Mouse (Mus musculus) hindbrain, embryonic 14.5 days (tissue): ENCODE measurements at regions not wholly inside any gene's neighbourhood (a gene's known extent, or its start where the extent isn't known, plus 50 kb on each side); places are given as distances from the start of the nearest gene placed in this dataset.

Experiments used
- ATAC-seq: fragments of 200-750 bp; cut with Nextera tagmentation; 2 replicates; pipeline ENCODE4 v1.8.0; 2017; ENCODE audit warnings: moderate number of reproducible peaks, mild to moderate bottlenecking, moderate TSS enrichment, moderate library complexity; ENCODE audit not compliant: low FRiP score
- DNase-seq: peaks from one replicate; pipeline ENCODE4 v3.0.0-alpha.2; 2015; ENCODE audit warnings: low spot score
- H3K27ac ChIP-seq: fragments of 300-500 bp; sonication (generic); 2 replicates; pipeline ENCODE4 v1.5.1; 2014; ENCODE audit warnings: mild to moderate bottlenecking, moderate library complexity
- H3K27me3 ChIP-seq: fragments of 300-500 bp; sonication (generic); 2 replicates; pipeline ENCODE4 v1.6.1; 2014; ENCODE audit warnings: mild to moderate bottlenecking, low read length, mixed read lengths; ENCODE audit not compliant: control insufficient read depth, insufficient read depth
- H3K36me3 ChIP-seq: fragments of 300-500 bp; sonication (generic); replicated peaks from 2 replicates; pipeline ENCODE4 v1.6.1; 2014; ENCODE audit not compliant: control insufficient read depth, insufficient read depth
- H3K4me1 ChIP-seq: fragments of 300-500 bp; sonication (generic); replicated peaks from 2 replicates; pipeline ENCODE4 v1.6.1; 2014; ENCODE audit warnings: antibody characterized with exemption, low read length, mixed read lengths; ENCODE audit not compliant: control insufficient read depth, insufficient read depth
- H3K4me2 ChIP-seq: fragments of 300-500 bp; sonication (generic); replicated peaks from 2 replicates; pipeline ENCODE4 v1.6.1; 2014; ENCODE audit warnings: mild to moderate bottlenecking, moderate library complexity
- H3K4me3 ChIP-seq: fragments of 300-500 bp; sonication (generic); replicated peaks from 2 replicates; pipeline ENCODE4 v1.5.1; 2014; ENCODE audit warnings: mild to moderate bottlenecking, low read length
- H3K9ac ChIP-seq: fragments of 300-500 bp; sonication (generic); 2 replicates; pipeline ENCODE4 v1.6.1; 2014
- H3K9me3 ChIP-seq: fragments of 300-500 bp; sonication (generic); 2 replicates; pipeline ENCODE4 v1.6.1; 2016; ENCODE audit warnings: low read length; ENCODE audit not compliant: control insufficient read depth
- WGBS: fragments of 180-500 bp; shearing (Covaris S2); extraction: QIAGEN DNeasy Blood & Tissue Kit; methylation state at CpG from one replicate; pipeline ENCODE4 v1.1.7; 2014; 5-methylcytosine and 5-hydroxymethylcytosine counted together

DNA sequence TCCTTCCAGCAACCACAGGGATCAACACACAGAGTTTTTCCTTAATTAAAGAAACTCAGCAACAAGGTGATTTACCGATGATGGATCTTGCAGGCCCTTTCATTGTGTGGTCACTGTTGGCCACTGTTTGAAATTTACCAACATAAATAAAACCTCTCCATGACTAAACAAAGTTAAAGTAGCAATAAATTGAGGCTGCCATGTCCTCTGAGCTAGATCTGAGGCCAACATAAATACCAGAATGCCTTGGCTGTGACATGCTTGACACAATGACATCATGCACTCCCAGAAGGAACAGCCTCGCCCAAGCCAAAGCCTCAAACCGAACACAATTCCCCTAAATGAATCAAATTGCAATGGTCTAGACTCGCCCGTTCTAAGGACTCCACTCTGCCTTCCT is 186.8 kb upstream of the Spred2 start:
- Histone ChIP-seq H3K36me3 (no peaks in the 10 kb centered on the region), H3K4me3 (no peak overlapping the region), H3K27me3 (no peaks in the 10 kb centered on the region), H3K9me3 (no peaks in the 10 kb centered on the region), H3K9ac (no peak overlapping the region), H3K27ac (no peak overlapping the region), H3K4me1 (no peaks in the 10 kb centered on the region), H3K4me2 (no peak overlapping the region)
- no peak for DNase-seq
- ATAC-seq: no peak
- 68% methylated on average over 5 of the region's 5 CpGs for WGBS

DNA sequence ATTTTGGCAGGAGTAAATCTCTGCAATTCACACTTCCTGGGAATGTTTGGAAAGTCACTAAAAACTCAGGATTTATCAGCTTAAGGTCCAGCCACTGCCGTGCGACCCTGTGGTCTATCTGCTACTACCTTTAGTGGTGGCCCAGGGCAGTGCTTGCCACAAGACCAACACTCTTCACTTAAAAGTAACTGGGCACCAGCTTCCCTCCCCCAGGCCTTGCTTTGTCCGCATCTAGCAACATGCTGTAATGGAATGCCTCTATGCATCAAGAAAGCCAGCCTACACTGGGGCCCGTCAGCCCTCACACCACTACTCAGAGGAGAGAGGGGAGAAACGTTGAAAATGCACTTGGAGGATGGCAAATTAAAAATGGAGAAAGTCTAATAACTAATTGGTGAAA is 186.4 kb upstream of the Spred2 start:
- WGBS: 72% methylated on average over 5 of the region's 5 CpGs
- no peak overlapping the region for H3K9ac ChIP-seq
- no peaks in the 10 kb centered on the region for H3K4me1 ChIP-seq
- no peak overlapping the region for H3K27ac ChIP-seq
- H3K4me3 ChIP-seq: no peak overlapping the region
- no peaks in the 10 kb centered on the region for H3K27me3 ChIP-seq
- DNase-seq (no peak), ATAC-seq (no peak)
- no peak overlapping the region for H3K4me2 ChIP-seq
- no peaks in the 10 kb centered on the region for H3K36me3 ChIP-seq
- no peaks in the 10 kb centered on the region for H3K9me3 ChIP-seq

DNA sequence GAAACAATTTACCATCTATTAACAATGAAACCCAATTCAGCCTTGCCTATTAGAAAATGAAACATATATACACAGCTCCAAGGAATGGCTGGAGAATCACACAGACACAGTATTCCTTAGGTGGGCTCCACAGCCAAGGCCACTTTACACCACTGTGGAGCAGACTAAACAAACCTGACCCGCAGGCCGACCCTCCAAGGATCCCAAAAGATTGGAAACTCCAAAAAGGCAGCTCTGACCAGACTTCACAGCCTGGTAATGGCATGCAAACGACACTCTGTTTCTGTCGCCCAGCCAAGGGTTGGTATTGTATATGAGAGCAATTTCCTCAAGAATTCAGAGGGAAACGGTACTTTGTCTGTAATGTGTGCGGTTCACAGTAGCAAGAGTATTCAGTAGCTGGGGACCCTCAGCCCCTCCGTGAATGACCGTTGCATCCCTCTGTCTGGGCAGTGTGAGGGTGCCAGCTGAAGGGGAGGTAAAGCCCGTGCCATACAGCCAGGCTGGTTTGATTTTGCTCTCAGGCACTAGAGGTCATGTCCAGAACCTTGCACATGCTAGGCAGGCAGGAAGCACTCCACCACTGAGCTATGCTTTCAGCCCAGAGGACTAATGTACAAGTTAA is 184.5 kb upstream of the Spred2 start:
- H3K9me3 ChIP-seq: no peaks in the 10 kb centered on the region
- no peaks in the 10 kb centered on the region for H3K36me3 ChIP-seq
- H3K4me3 ChIP-seq: no peak overlapping the region
- WGBS: 72% methylated on average over 9 of the region's 9 CpGs
- H3K9ac ChIP-seq: no peak overlapping the region
- DNase-seq: no peak
- ATAC-seq: no peak
- no peaks in the 10 kb centered on the region for H3K4me1 ChIP-seq
- no peak overlapping the region for H3K27ac ChIP-seq
- no peaks in the 10 kb centered on the region for H3K27me3 ChIP-seq
- H3K4me2 ChIP-seq: no peak overlapping the region

GRCm38 (mm10) chr11:19740562-19740961 is 183.6 kb upstream of the Spred2 start:
- no peak for ATAC-seq
- Histone ChIP-seq H3K9ac (no peak overlapping the region), H3K27ac (no peak overlapping the region), H3K27me3 (no peaks in the 10 kb centered on the region), H3K9me3 (no peaks in the 10 kb centered on the region), H3K36me3 (no peaks in the 10 kb centered on the region), H3K4me2 (no peak overlapping the region), H3K4me3 (no peak overlapping the region), H3K4me1 (no peaks in the 10 kb centered on the region)
- 93% methylated on average over 3 of the region's 3 CpGs for WGBS
- DNase-seq: no peak

DNA sequence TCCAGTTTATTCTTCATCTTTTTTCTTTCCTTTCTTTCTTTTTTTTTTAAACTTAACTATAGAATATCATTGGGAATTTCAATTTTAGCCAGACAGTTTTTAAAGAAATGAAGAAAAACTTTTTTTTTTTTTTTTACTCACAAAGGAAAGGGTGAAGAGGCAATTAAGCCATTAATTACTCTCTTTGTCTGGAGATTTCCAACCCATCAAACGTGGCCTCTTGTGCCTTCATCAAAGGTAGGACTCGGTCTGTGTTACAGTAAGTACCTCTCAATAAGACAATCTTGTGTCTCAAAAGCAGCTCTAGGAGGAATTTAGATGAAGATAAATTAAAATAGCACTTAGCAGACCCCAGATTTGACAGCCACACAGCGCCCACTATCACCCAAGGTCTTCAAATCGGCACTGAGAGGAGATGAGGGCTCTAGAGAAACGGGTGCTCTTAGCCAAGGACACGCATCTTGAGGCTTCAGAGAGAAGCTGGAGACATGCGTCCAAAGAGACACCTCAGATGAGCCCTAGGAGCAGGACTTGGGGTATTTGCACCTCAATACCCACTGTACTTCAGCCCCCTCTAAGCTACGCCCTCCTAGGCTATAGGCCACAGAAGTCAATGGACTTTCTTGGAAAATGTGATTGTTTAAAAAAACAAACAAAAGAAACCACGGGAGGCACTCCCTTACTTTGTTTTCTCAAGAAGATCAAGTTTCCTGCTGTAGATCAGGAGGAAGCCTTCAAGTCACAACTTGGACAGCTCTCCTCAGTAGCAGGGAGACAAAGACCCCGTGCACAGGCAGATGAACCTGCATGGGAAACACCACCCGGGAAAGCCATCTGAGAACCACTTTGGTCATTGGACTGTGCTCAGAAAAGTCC is 176.8 kb upstream of the Spred2 start:
- no peak for ATAC-seq
- H3K4me1 ChIP-seq: no peaks in the 10 kb centered on the region
- H3K4me3 ChIP-seq: no peak overlapping the region
- no peak overlapping the region for H3K27ac ChIP-seq
- DNase-seq: no peak
- H3K36me3 ChIP-seq: no peaks in the 10 kb centered on the region
- no peak overlapping the region for H3K9ac ChIP-seq
- 51% methylated on average over 11 of the region's 11 CpGs for WGBS
- no peak overlapping the region for H3K4me2 ChIP-seq
- H3K9me3 ChIP-seq: no peaks in the 10 kb centered on the region
- H3K27me3 ChIP-seq: no peaks in the 10 kb centered on the region

DNA sequence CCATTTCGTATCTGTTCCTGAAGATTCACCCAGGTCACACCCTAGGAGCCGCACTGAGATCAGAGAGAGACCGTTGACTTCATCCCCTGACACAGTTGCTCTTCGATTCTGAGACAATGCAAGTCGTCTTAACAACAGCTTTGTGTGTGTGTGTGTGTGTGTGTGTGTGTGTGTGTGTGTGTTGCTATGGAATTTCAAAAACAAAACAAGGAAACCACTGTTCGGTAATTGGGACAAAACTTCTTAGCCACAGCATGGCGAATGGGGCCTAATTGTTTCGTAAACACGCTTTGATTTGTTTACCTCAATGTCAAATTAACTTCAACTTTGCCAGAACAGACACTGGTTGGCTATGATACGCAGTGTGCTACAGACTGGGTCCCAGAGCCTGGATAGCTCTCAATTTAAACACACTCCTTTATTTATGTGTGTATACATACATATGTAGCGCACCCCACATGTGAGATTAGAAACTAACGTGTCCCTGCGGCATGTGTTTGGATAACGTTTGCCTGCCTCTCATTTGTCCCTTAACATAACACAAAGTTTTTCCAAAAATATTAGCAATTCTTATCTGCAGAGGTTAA is 176.1 kb upstream of the Spred2 start:
- Histone ChIP-seq H3K4me2 (no peak overlapping the region), H3K9ac (no peak overlapping the region), H3K27me3 (no peaks in the 10 kb centered on the region), H3K4me1 (no peaks in the 10 kb centered on the region), H3K9me3 (no peaks in the 10 kb centered on the region), H3K36me3 (no peaks in the 10 kb centered on the region), H3K27ac (no peak overlapping the region), H3K4me3 (no peak overlapping the region)
- ATAC-seq (no peak), DNase-seq (no peak)
- WGBS: 59% methylated on average over 14 of the region's 14 CpGs

DNA sequence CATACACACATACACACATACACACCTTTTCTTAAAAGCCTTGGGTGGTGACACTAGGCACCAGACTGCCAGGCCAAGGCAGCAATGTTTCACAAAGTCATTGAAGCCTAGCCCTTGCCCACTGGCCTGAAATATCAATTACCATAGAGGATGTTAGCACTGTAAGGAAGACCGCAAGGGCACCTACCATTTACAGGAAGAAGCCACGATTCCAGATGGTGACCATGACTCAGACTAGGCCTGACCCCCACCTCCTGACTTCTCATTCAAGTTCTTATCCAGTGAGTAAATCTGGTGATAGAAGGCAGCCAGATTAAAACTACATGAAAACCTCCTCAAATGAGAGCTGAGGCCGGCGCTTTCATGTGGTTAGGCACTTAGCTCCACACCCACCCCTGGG is 165.3 kb upstream of the Spred2 start:
- DNase-seq: no peak
- 76% methylated on average over 4 of the region's 4 CpGs for WGBS
- no peak overlapping the region for H3K4me3 ChIP-seq

DNA sequence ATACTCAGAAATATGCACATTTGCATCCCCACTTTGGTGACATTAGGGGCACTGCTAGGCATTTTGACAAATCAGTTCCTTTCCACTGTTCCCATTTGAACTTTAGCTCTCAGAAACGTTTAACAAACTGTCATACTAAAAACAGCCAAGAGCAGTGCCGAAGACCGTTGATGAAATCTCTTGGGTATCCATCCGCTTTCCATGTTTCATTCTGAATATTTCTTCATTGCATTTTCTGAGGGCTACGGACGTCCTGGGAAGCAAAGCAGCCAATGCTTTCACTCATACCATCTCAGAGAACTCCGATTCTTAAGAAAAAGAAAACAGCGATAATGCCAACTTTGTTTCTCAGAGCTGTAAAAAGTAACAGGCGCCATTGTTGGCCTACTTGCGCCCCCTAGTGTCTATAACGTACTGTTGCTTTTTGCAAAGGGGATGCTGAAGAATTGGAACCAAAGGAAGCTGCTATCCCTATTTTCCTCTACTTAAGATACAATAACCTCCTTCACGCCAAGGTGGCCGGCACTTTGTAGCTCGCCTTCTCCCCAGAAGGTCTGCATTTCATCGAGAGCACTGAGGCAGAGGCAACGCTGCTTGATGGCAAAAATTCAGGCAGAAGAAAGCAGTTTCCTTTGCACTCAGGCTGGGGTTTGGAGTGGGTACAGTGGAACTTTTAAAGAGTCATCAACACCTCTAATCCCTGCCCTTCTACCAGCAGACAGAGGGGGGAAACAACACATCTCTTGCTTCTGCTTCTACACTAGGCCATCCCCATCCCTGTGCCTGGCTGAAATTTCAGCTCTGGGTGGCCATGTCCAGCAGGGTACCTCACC is 163.1 kb upstream of the Spred2 start:
- WGBS: 14% methylated on average over 16 of the region's 16 CpGs
- peak overlapping the region; percentile 30 for H3K4me2 ChIP-seq
- no peak overlapping the region; the same call in 1 of the 2 replicates for H3K9ac ChIP-seq
- ATAC-seq (peak; percentile 35; the same call in 1 of the 2 replicates), DNase-seq (peak; percentile 93)
- H3K27ac ChIP-seq: no peak overlapping the region
- no peaks in the 10 kb centered on the region for H3K27me3 ChIP-seq
- no peaks in the 10 kb centered on the region for H3K36me3 ChIP-seq
- H3K4me3 ChIP-seq: no peak overlapping the region
- H3K9me3 ChIP-seq: no peaks in the 10 kb centered on the region
- no peaks in the 10 kb centered on the region for H3K4me1 ChIP-seq

More for the DNA sequence above, 165.3 kb upstream of the Spred2 start:
- Histone ChIP-seq H3K27me3 (no peaks in the 10 kb centered on the region), H3K36me3 (no peaks in the 10 kb centered on the region), H3K4me1 (no peaks in the 10 kb centered on the region), H3K9me3 (no peaks in the 10 kb centered on the region), H3K27ac (no peak overlapping the region), H3K4me2 (no peak overlapping the region), H3K9ac (no peak overlapping the region)
- no peak for ATAC-seq

DNA sequence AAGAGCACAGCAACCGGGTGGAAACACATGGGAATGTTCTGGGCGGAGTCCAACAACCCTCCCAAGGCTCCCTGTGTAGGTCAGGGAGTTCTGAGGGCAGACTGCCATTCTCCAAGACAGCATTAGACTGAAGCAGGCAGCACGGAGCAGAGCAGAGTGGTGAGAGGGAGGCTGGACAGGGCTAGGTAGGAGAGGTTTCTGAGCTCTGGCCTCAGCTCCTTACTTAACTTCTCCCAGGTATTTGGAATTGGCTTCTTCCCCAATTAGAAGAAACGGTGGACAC is 162.5 kb upstream of the Spred2 start:
- no peak overlapping the region for H3K4me2 ChIP-seq
- no peak overlapping the region for H3K27ac ChIP-seq
- ATAC-seq (peak; percentile 47; the same call in 1 of the 2 replicates), DNase-seq (no peak)
- H3K9me3 ChIP-seq: no peaks in the 10 kb centered on the region
- no peaks in the 10 kb centered on the region for H3K4me1 ChIP-seq
- 44% methylated on average over 4 of the region's 4 CpGs for WGBS
- H3K4me3 ChIP-seq: no peak overlapping the region
- no peaks in the 10 kb centered on the region for H3K36me3 ChIP-seq
- no peak overlapping the region for H3K9ac ChIP-seq
- H3K27me3 ChIP-seq: no peaks in the 10 kb centered on the region
